Mouse (Mus musculus) neural tube, postnatal 0 days (tissue): Measurements from ENCODE around the gene Scn11a. TPM values are rescaled to one million over a fixed set of nuclear protein-coding genes. Genes with fewer than 3 reads are reported as not detected.

Experiments used
- polyA plus RNA-seq: library from polyadenylated mRNA; unstranded; fragments of >200 nt; fragmentation: Nextera tagmentation; extraction: Ambion mirVana; gene quantifications from 2 replicates; pipeline ENCODE4 v1.2.1, GENCODE M21; 2015

Scn11a gene
- polyA plus RNA-seq: 0.25 and 1.0 TPM in 2 replicates

DNA sequence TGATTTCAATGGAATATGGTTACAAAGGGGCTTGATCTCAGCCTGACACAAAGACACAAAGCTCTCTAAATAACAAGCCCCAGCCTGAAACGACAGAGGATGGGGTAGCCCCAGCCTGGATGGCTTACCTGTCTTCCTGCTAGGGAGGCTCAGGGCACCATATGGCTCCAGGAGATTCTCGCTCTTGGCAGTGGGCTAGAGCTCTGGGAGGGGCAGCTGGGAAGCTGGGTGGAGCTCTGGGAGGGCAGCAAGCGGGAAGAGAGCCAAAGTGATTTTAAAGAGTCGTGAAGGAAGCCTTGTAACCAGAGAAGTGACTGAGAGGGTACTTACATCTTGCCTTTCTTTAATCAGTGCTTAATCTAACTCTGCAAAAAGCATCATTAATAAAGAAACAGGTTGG lies at the start of gene Scn11a:
Scn11a (minus strand) TSS at position 160 of the 400 bp plus-strand sequence.

GRCm38 (mm10) chr9:119719222-119719621 lies 106.0 kb downstream of the Scn11a start, which contains the start of gene Scn10a:
Gene Scn10a (minus strand): TSS chr9:119719322.

Other genes starting within 250 kb of the Scn11a start
- 0.36 and 0.43 TPM in 2 replicates for gene Scn5a, start 246.4 kb downstream of the Scn11a start, polyA plus RNA-seq
- 0.24 and 2.2 TPM in 2 replicates for gene Scn10a, start 106.1 kb downstream of the Scn11a start, polyA plus RNA-seq
- gene Wdr48, start 69.4 kb upstream of the Scn11a start, polyA plus RNA-seq: 41.8 and 47.1 TPM in 2 replicates
- gene Gorasp1, start 112.1 kb upstream of the Scn11a start, polyA plus RNA-seq: 18.9 and 20.3 TPM in 2 replicates
- gene Ttc21a, start 112.2 kb upstream of the Scn11a start, polyA plus RNA-seq: 0.92 and 1.1 TPM in 2 replicates
- 1.5 and 2.4 TPM in 2 replicates for gene Csrnp1, start 159.2 kb upstream of the Scn11a start, polyA plus RNA-seq
- gene Xirp1, start 198.1 kb upstream of the Scn11a start, polyA plus RNA-seq: not detected in 2 replicates
- gene Cx3cr1, start 244.4 kb upstream of the Scn11a start, polyA plus RNA-seq: 18.0 and 20.0 TPM in 2 replicates